Mouse (Mus musculus) CD4-positive, CD25-positive, alpha-beta regulatory T cell, adult 4 months (primary cell): ENCODE results near the gene Cdh13. TPM values are rescaled to one million over a fixed set of nuclear protein-coding genes. Genes with fewer than 3 reads are reported as not detected.

Experiments used
- ATAC-seq: one replicate; pipeline ENCODE4 v1.8.0; 2017
- polyA plus RNA-seq, 2 experiments: library from polyadenylated mRNA; unstranded; fragments of 100-300 nt; shearing (Covaris generic); gene quantifications; one replicate each; pipeline ENCODE4 v1.2.1; 2017

Cdh13 gene
- polyA plus RNA-seq, 2 experiments from 2014 or later: 0.25 to 0.31 TPM

- no peak for ATAC-seq
Observed at GRCm38 (mm10) chr8:118582185-118582584, 298.7 kb downstream of the Cdh13 start.

GRCm38 (mm10) chr8:118587981-118588380 is 304.4 kb downstream of the Cdh13 start:
- ATAC-seq: no peak

- no peak for ATAC-seq
Observed at GRCm38 (mm10) chr8:118596816-118597215, 313.3 kb downstream of the Cdh13 start.

GRCm38 (mm10) chr8:118601376-118601775 is 317.8 kb downstream of the Cdh13 start:
- ATAC-seq: no peak

GRCm38 (mm10) chr8:118602074-118602473 is 318.5 kb downstream of the Cdh13 start:
- no peak for ATAC-seq

- no peak for ATAC-seq
Observed at GRCm38 (mm10) chr8:118611551-118611950, 328.0 kb downstream of the Cdh13 start.

- no peak for ATAC-seq
Observed at GRCm38 (mm10) chr8:118618195-118618594, 334.7 kb downstream of the Cdh13 start.

- ATAC-seq: no peak
Observed at GRCm38 (mm10) chr8:118626425-118626824, 342.9 kb downstream of the Cdh13 start.

GRCm38 (mm10) chr8:118627737-118628136 is 344.2 kb downstream of the Cdh13 start:
- no peak for ATAC-seq

GRCm38 (mm10) chr8:118628702-118629101 is 345.2 kb downstream of the Cdh13 start:
- no peak for ATAC-seq

- ATAC-seq: no peak
Observed at GRCm38 (mm10) chr8:118635296-118636060, 351.9 kb downstream of the Cdh13 start.

- no peak for ATAC-seq
Observed at GRCm38 (mm10) chr8:118639606-118640005, 356.1 kb downstream of the Cdh13 start.

- no peak for ATAC-seq
Observed at GRCm38 (mm10) chr8:118641799-118642198, 358.3 kb downstream of the Cdh13 start.

- no peak for ATAC-seq
Observed at GRCm38 (mm10) chr8:118648801-118649537, 365.4 kb downstream of the Cdh13 start.

- no peak for ATAC-seq
Observed at GRCm38 (mm10) chr8:118649981-118650380, 366.4 kb downstream of the Cdh13 start.

- ATAC-seq: no peak
Observed at GRCm38 (mm10) chr8:118662001-118662829, 378.7 kb downstream of the Cdh13 start.

- no peak for ATAC-seq
Observed at GRCm38 (mm10) chr8:118665081-118665480, 381.5 kb downstream of the Cdh13 start.

GRCm38 (mm10) chr8:118667736-118668135 is 384.2 kb downstream of the Cdh13 start:
- no peak for ATAC-seq

- no peak for ATAC-seq
Observed at GRCm38 (mm10) chr8:118676233-118676632, 392.7 kb downstream of the Cdh13 start.

- ATAC-seq: no peak
Observed at GRCm38 (mm10) chr8:118679347-118679746, 395.8 kb downstream of the Cdh13 start.

GRCm38 (mm10) chr8:118683386-118683785 is 399.9 kb downstream of the Cdh13 start:
- ATAC-seq: no peak

GRCm38 (mm10) chr8:118685863-118686262 is 402.3 kb downstream of the Cdh13 start:
- no peak for ATAC-seq

- no peak for ATAC-seq
Observed at GRCm38 (mm10) chr8:118689849-118690248, 406.3 kb downstream of the Cdh13 start.
